Mouse (Mus musculus) macrophage (primary cell): ENCODE measurements around the gene Garnl3. TPM values are rescaled to one million over a fixed set of nuclear protein-coding genes. Genes with fewer than 3 reads are reported as not detected.
A peak's percentile ranks its signal among the peaks of the same experiment; 100 is the strongest.

Experiments used
- H3K27ac ChIP-seq: fragments of 350-480 bp; formaldehyde crosslinking; 2 replicates; pipeline ENCODE4 v1.9.0; 2021
- H3K36me3 ChIP-seq: fragments of 350-480 bp; formaldehyde crosslinking; 2 replicates; pipeline ENCODE4 v1.9.0; 2021; ENCODE audit errors: inconsistent target
- H3K4me3 ChIP-seq: fragments of 350-480 bp; formaldehyde crosslinking; 2 replicates; pipeline ENCODE4 v1.9.0; 2021; ENCODE audit errors: inconsistent target
- H3K79me2 ChIP-seq: fragments of 350-480 bp; formaldehyde crosslinking; 2 replicates; pipeline ENCODE4 v1.9.0; 2021; ENCODE audit errors: inconsistent target
- WGBS: methylation state at CpG from one replicate; pipeline ENCODE4 v1.1.7; 2026; ENCODE audit warnings: inconsistent platforms; ENCODE audit not compliant: missing documents; 5-methylcytosine and 5-hydroxymethylcytosine counted together
- polyA plus RNA-seq: library from polyadenylated mRNA; stranded (reverse); fragments of 250-400 nt; gene quantifications from 3 replicates; pipeline ENCODE4 v1.2.4, GENCODE M21; 2018; ENCODE audit warnings: inconsistent platforms

The Garnl3 gene
- polyA plus RNA-seq, 1 experiment from 2014 or later: 0.49 TPM

GRCm38 (mm10) chr2:32968024-32968614, 163.3 kb downstream of the Garnl3 start:
- H3K4me3 ChIP-seq: peak overlapping the region; percentile 81; the same call in 1 of the 2 replicates
- H3K36me3 ChIP-seq: peaks cover 11% of the 10 kb centered on the region; the same call in 1 of the 2 replicates
- H3K27ac ChIP-seq: peak overlapping the region; percentile 98
- 79% methylated on average over 9 of the region's 9 CpGs for whole genome bisulfite sequencing
- peaks cover 30% of the 10 kb centered on the region for H3K79me2 ChIP-seq

GRCm38 (mm10) chr2:32966689-32967631, 164.5 kb downstream of the Garnl3 start:
- H3K79me2 ChIP-seq: peaks cover 42% of the 10 kb centered on the region
- H3K27ac ChIP-seq: peak overlapping the region; percentile 98
- H3K4me3 ChIP-seq: peak overlapping the region; percentile 81
- peaks cover 8% of the 10 kb centered on the region; the same call in 1 of the 2 replicates for H3K36me3 ChIP-seq
- WGBS: under 1% methylated on average over 55 of the region's 55 CpGs

- Histone ChIP-seq H3K4me3 (peak overlapping the region; percentile 81), H3K79me2 (peaks cover 46% of the 10 kb centered on the region), H3K36me3 (peaks cover 8% of the 10 kb centered on the region; the same call in 1 of the 2 replicates), H3K27ac (peak overlapping the region; percentile 98)
- WGBS: 16% methylated on average over 13 of the region's 13 CpGs
Observed at GRCm38 (mm10) chr2:32966184-32966688, 165.2 kb downstream of the Garnl3 start.

- Histone ChIP-seq H3K27ac (peak overlapping the region; percentile 98), H3K4me3 (no peak overlapping the region), H3K36me3 (peaks cover 8% of the 10 kb centered on the region; the same call in 1 of the 2 replicates), H3K79me2 (peaks cover 51% of the 10 kb centered on the region)
- WGBS: 51% methylated on average over 7 of the region's 7 CpGs
Observed at GRCm38 (mm10) chr2:32965511-32966183, 165.8 kb downstream of the Garnl3 start.

GRCm38 (mm10) chr2:32964659-32965457, 166.6 kb downstream of the Garnl3 start:
- Histone ChIP-seq H3K27ac (peak overlapping the region; percentile 70), H3K36me3 (peaks cover 8% of the 10 kb centered on the region; the same call in 1 of the 2 replicates), H3K4me3 (no peak overlapping the region), H3K79me2 (peaks cover 52% of the 10 kb centered on the region)
- 45% methylated on average over 8 of the region's 10 CpGs for WGBS

- Histone ChIP-seq H3K79me2 (peaks cover 52% of the 10 kb centered on the region), H3K27ac (peak overlapping the region; percentile 70), H3K36me3 (peaks cover 8% of the 10 kb centered on the region; the same call in 1 of the 2 replicates), H3K4me3 (no peak overlapping the region; the same call in 1 of the 2 replicates)
- WGBS: 78% methylated on average over 1 of the region's 1 CpGs
Observed at GRCm38 (mm10) chr2:32963981-32964380, 167.5 kb downstream of the Garnl3 start.

GRCm38 (mm10) chr2:32963544-32963943, 167.9 kb downstream of the Garnl3 start:
- H3K27ac ChIP-seq: peak overlapping the region; percentile 70
- peaks cover 10% of the 10 kb centered on the region; the same call in 1 of the 2 replicates for H3K36me3 ChIP-seq
- peaks cover 52% of the 10 kb centered on the region for H3K79me2 ChIP-seq
- 69% methylated on average over 4 of the region's 4 CpGs for WGBS
- peak overlapping the region; percentile 77; the same call in 1 of the 2 replicates for H3K4me3 ChIP-seq

- WGBS: 8% methylated on average over 9 of the region's 9 CpGs
- Histone ChIP-seq H3K79me2 (peaks cover 47% of the 10 kb centered on the region), H3K36me3 (peaks cover 17% of the 10 kb centered on the region; the same call in 1 of the 2 replicates), H3K4me3 (peak overlapping the region; percentile 77), H3K27ac (peak overlapping the region; percentile 70)
Observed at GRCm38 (mm10) chr2:32962875-32963220, 168.6 kb downstream of the Garnl3 start.

GRCm38 (mm10) chr2:32962062-32962874, 169.2 kb downstream of the Garnl3 start:
- H3K4me3 ChIP-seq: peak overlapping the region; percentile 77
- 2% methylated on average over 31 of the region's 33 CpGs for WGBS
- H3K79me2 ChIP-seq: peaks cover 41% of the 10 kb centered on the region
- H3K36me3 ChIP-seq: peaks cover 23% of the 10 kb centered on the region; the same call in 1 of the 2 replicates
- peak overlapping the region; percentile 70 for H3K27ac ChIP-seq

GRCm38 (mm10) chr2:32961192-32961995, 170.1 kb downstream of the Garnl3 start, which contains the start of the genes Rpl12 and Lrsam1:
TSS of gene Rpl12 (plus strand) at chr2:32961559.
TSS of gene Lrsam1 (minus strand) at chr2:32961614.
- Histone ChIP-seq H3K4me3 (peak within 1 kb of the TSS; percentile 77), H3K27ac (peak within 1 kb of the TSS; percentile 70), H3K79me2 (peaks cover 39% of the 10 kb centered on the region), H3K36me3 (peaks cover 31% of the 10 kb centered on the region; the same call in 1 of the 2 replicates)
- 5% methylated on average over 36 of the region's 55 CpGs for WGBS

- H3K36me3 ChIP-seq: peaks cover 43% of the 10 kb centered on the region
- peak overlapping the region; percentile 64 for H3K27ac ChIP-seq
- H3K79me2 ChIP-seq: peaks cover 39% of the 10 kb centered on the region
- WGBS: 50% methylated on average over 4 of the region's 4 CpGs
- H3K4me3 ChIP-seq: peak overlapping the region; percentile 74
Observed at GRCm38 (mm10) chr2:32960273-32960672, 171.2 kb downstream of the Garnl3 start.

GRCm38 (mm10) chr2:32957344-32957743, 174.1 kb downstream of the Garnl3 start:
- Histone ChIP-seq H3K79me2 (peaks cover 14% of the 10 kb centered on the region), H3K4me3 (no peak overlapping the region), H3K36me3 (peaks cover 58% of the 10 kb centered on the region), H3K27ac (no peak overlapping the region)
- 74% methylated on average over 8 of the region's 8 CpGs for WGBS
